Comparison of ENCODE assay signal across 20 mouse cellular contexts in the genomic region with DNA sequence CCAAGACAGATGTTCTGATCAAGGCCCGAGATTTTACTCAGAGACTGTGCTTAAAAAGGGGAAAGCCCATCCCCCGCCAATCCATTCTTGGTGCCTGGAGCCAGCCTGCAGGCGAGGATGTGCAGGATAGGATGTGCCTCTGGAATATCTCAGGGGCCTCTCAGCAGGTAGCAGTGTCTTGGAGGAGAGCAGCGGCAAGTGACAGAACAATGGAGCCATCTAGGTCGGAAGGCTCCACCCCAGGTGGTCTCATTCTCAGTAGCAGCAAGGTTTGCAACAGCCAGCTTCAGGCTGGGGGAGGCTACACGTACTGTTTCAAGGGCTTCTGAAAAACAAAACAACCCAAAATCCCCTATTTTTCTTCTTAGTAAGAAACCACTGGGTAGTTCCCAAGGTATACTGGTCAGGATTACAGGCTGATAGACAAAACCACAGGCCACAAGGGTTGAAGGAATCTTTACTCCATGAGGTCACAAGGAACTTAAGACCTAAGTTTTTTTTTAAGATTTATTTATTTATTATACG. TPM values are rescaled to one million over a fixed set of nuclear protein-coding genes. Genes with fewer than 3 reads are reported as not detected.
"Had no signal": no experiment of that assay in that cellular context is flagged by ENCODE, and none has a peak within 500 bp of the region (broad histone marks: within the 10 kb centered on the region; RNA-seq: fewer than 3 reads in every experiment).

No protein-coding gene starts in this region.

- H3K27ac ChIP-seq: kidney, embryonic 15.5 days; limb, embryonic 15.5 days; liver, embryonic 12.5 days; macrophage; midbrain, embryonic 12.5 days had no signal

- DNase-seq: kidney, adult 2 months; kidney, postnatal 14 days; layer of hippocampus, postnatal 36 days; lung, embryonic 14.5 days; lung, postnatal 10 days; right cerebral cortex, postnatal 25 days had no signal

- H3K9me3 ChIP-seq: kidney, embryonic 15.5 days; limb, embryonic 15.5 days; liver, embryonic 12.5 days; megakaryocyte, embryonic 14.5 days; midbrain, embryonic 12.5 days had no signal

- H3K4me3 ChIP-seq: kidney, embryonic 15.5 days; limb, embryonic 15.5 days; liver, embryonic 12.5 days; megakaryocyte, embryonic 14.5 days; midbrain, embryonic 12.5 days had no signal

- H3K36me3 ChIP-seq: kidney, embryonic 15.5 days; limb, embryonic 15.5 days; liver, embryonic 12.5 days; midbrain, embryonic 12.5 days had no signal

- H3K27me3 ChIP-seq: kidney, embryonic 15.5 days; limb, embryonic 15.5 days; liver, embryonic 12.5 days; megakaryocyte, embryonic 14.5 days; midbrain, embryonic 12.5 days had no signal

- H3K4me1 ChIP-seq: kidney, embryonic 15.5 days; limb, embryonic 15.5 days; liver, embryonic 12.5 days; midbrain, embryonic 12.5 days had no signal

RNA-seq across cellular contexts. Expression of a gene that starts 21.8 kb away (rescaled TPM):
- polyA plus RNA-seq: kidney, embryonic 15.5 days; limb, embryonic 11.5 days; liver, embryonic 12.5 days; lung, embryonic 14.5 days; macrophage; midbrain, embryonic 12.5 days had no signal

RNA-seq across cellular contexts. Expression of a gene that starts 22.4 kb away (rescaled TPM):
- total RNA-seq: layer of hippocampus, postnatal 36 days; left cerebral cortex, postnatal 25 days had no signal
- polyA plus RNA-seq: kidney, adult 2 months; kidney, embryonic 15.5 days; limb, embryonic 11.5 days; limb, embryonic 15.5 days; liver, embryonic 12.5 days; liver, embryonic 16.5 days; lung, embryonic 14.5 days; macrophage; midbrain, embryonic 12.5 days; midbrain, embryonic 16.5 days; neural tube, embryonic 14.5 days; small intestine, adult 2 months; stomach, embryonic 16.5 days; urinary bladder, adult 2 months had no signal
